Mouse (Mus musculus) heart, adult 2 months (tissue): ENCODE data around the gene Art3. TPM values are rescaled to one million over a fixed set of nuclear protein-coding genes. Genes with fewer than 3 reads are reported as not detected.

ENCODE experiments used
- DNase-seq, 2 experiments: peaks; one replicate each; pipeline ENCODE4 v3.0.0; 2021
- H3K27ac ChIP-seq: fragments of 200-600 bp; 2 replicates; pipeline ENCODE4 v1.8.1; 2022
- H3K27me3 ChIP-seq: fragments of 200-500 bp; 2 replicates; pipeline ENCODE4 v1.6.1; 2012; ENCODE audit warnings: mild to moderate bottlenecking, low read length, inconsistent platforms, mixed read lengths; ENCODE audit not compliant: control insufficient read depth, insufficient read depth
- H3K36me3 ChIP-seq: fragments of 200-500 bp; 2 replicates; pipeline ENCODE4 v1.6.1; 2012; ENCODE audit warnings: low read length, inconsistent platforms; ENCODE audit not compliant: control insufficient read depth, insufficient read depth
- H3K4me1 ChIP-seq: fragments of 200-500 bp; 2 replicates; pipeline ENCODE4 v1.6.1; 2011; ENCODE audit warnings: low read length; ENCODE audit not compliant: control insufficient read depth, insufficient read depth
- H3K4me3 ChIP-seq: fragments of 200-600 bp; 2 replicates; pipeline ENCODE4 v1.8.1; 2022
- H3K79me2 ChIP-seq: fragments of 200-500 bp; replicated peaks from 2 replicates; pipeline ENCODE4 v1.6.1; 2012; ENCODE audit warnings: mild to moderate bottlenecking, inconsistent platforms, low read length, moderate library complexity, mixed read lengths; ENCODE audit not compliant: control insufficient read depth, insufficient read depth
- H3K9ac ChIP-seq: fragments of 200-500 bp; 2 replicates; pipeline ENCODE4 v1.6.1; 2012; ENCODE audit warnings: low read depth, mild to moderate bottlenecking, control low read depth, inconsistent platforms, low read length, mixed read lengths
- CTCF ChIP-seq: fragments of 200-600 bp; IDR thresholded peaks from 2 replicates; pipeline ENCODE4 v1.8.1; 2022; ENCODE audit warnings: antibody characterized with exemption, mild to moderate bottlenecking, moderate library complexity
- EP300 ChIP-seq: fragments of 200-500 bp; IDR thresholded peaks from 2 replicates; pipeline ENCODE4 v1.6.1; 2011; ENCODE audit warnings: low read depth, low read length, control low read depth; ENCODE audit not compliant: insufficient read depth
- POLR2A ChIP-seq: fragments of 200-500 bp; IDR thresholded peaks from 2 replicates; pipeline ENCODE4 v1.6.1; 2011; ENCODE audit warnings: mild to moderate bottlenecking, low read depth, low read length, control low read depth; ENCODE audit not compliant: insufficient read depth
- WGBS: fragments of 180-500 bp; shearing (Covaris S2); methylation state at CpG from one replicate; pipeline ENCODE4 v1.1.7; 2018; 5-methylcytosine and 5-hydroxymethylcytosine counted together
- intact Hi-C: fragments of 180-260 bp; cut with DNase I; formaldehyde crosslinking; loops from one replicate; pipeline ENCODE4 v1.15.1; 2025
- polyA plus RNA-seq: library from polyadenylated mRNA; depleted of rRNA; stranded (reverse); fragments of >200 nt; gene quantifications from 2 replicates; pipeline ENCODE4 v1.2.3, GENCODE M21; 2012
- total RNA-seq, 2 experiments: library from RNA; stranded (reverse); gene quantifications; 2 replicates each; pipeline ENCODE4 v1.2.3; 2021

Gene Art3
- total and polyA plus RNA-seq, 3 experiments = 268 to 797 (median 622) TPM

- no peak for TF ChIP-seq EP300
- no peak for TF ChIP-seq POLR2A
- no peak for TF ChIP-seq CTCF
- H3K4me3 ChIP-seq = no peak overlapping the region
- H3K79me2 ChIP-seq = no peaks in the 10 kb centered on the region
- H3K9ac ChIP-seq = no peak overlapping the region
- no peaks in the 10 kb centered on the region; the same call in 1 of the 2 replicates for H3K36me3 ChIP-seq
- intact Hi-C loops = no loop called here
- peaks cover 8% of the 10 kb centered on the region for H3K4me1 ChIP-seq
- 82% methylated on average over 6 of the region's 6 CpGs for WGBS
- no peaks in the 10 kb centered on the region for H3K27me3 ChIP-seq
- no peak for DNase-seq
- no peak overlapping the region for H3K27ac ChIP-seq
These were observed 38.8 kb downstream of the Art3 start for GRCm38 (mm10) chr5:92370392-92370791.

GRCm38 (mm10) chr5:92370891-92371290, 39.3 kb downstream of the Art3 start:
- no peak for DNase-seq
- WGBS = 88% methylated on average over 6 of the region's 6 CpGs
- no peak overlapping the region for H3K9ac ChIP-seq
- H3K27ac ChIP-seq = no peak overlapping the region
- no peak overlapping the region for H3K4me3 ChIP-seq
- intact Hi-C loops = no loop called here
- no peaks in the 10 kb centered on the region for H3K79me2 ChIP-seq
- H3K4me1 ChIP-seq = peaks cover 12% of the 10 kb centered on the region
- no peak for TF ChIP-seq EP300
- TF ChIP-seq POLR2A = no peak
- TF ChIP-seq CTCF = no peak
- no peaks in the 10 kb centered on the region for H3K27me3 ChIP-seq
- H3K36me3 ChIP-seq = no peaks in the 10 kb centered on the region; the same call in 1 of the 2 replicates

- H3K79me2 ChIP-seq = no peaks in the 10 kb centered on the region
- WGBS = 89% methylated on average over 14 of the region's 14 CpGs
- H3K27ac ChIP-seq = no peak overlapping the region
- no peak for TF ChIP-seq CTCF
- peaks cover 12% of the 10 kb centered on the region for H3K4me1 ChIP-seq
- H3K9ac ChIP-seq = no peak overlapping the region
- intact Hi-C loops = no loop called here
- no peak for DNase-seq
- H3K36me3 ChIP-seq = no peaks in the 10 kb centered on the region; the same call in 1 of the 2 replicates
- no peak overlapping the region for H3K4me3 ChIP-seq
- no peaks in the 10 kb centered on the region for H3K27me3 ChIP-seq
These were observed 39.8 kb downstream of the Art3 start for GRCm38 (mm10) chr5:92371361-92371976.

GRCm38 (mm10) chr5:92372605-92373004, 41.0 kb downstream of the Art3 start:
- Histone ChIP-seq H3K79me2 (no peaks in the 10 kb centered on the region; the same call in 1 of the 2 replicates), H3K27ac (no peak overlapping the region), H3K9ac (no peak overlapping the region), H3K27me3 (no peaks in the 10 kb centered on the region), H3K4me3 (no peak overlapping the region), H3K36me3 (no peaks in the 10 kb centered on the region; the same call in 1 of the 2 replicates), H3K4me1 (peaks cover 15% of the 10 kb centered on the region)
- TF ChIP-seq POLR2A = no peak
- no peak for TF ChIP-seq EP300
- TF ChIP-seq CTCF = no peak
- DNase-seq = no peak
- intact Hi-C loops = no loop called here
- WGBS = 44% methylated on average over 2 of the region's 2 CpGs

GRCm38 (mm10) chr5:92374721-92375142, 43.1 kb downstream of the Art3 start:
- peak overlapping the region; percentile 91 for H3K27ac ChIP-seq
- no peak overlapping the region for H3K9ac ChIP-seq
- 0 out of 2 replicates have a peak, but pooled peaks have one; percentile 21 for TF ChIP-seq POLR2A
- peak; percentile 64 for TF ChIP-seq CTCF
- no peak for TF ChIP-seq EP300
- H3K79me2 ChIP-seq = no peaks in the 10 kb centered on the region; the same call in 1 of the 2 replicates
- peaks cover 10% of the 10 kb centered on the region for H3K4me1 ChIP-seq
- no peak overlapping the region for H3K4me3 ChIP-seq
- H3K27me3 ChIP-seq = no peaks in the 10 kb centered on the region
- WGBS = 37% methylated on average over 6 of the region's 6 CpGs
- intact Hi-C loops = loop anchor here (2.0 kb wide), 1 partner anchor 26 kb away; the partner anchor contains the start of gene Cxcl10
- DNase-seq = no peak
- H3K36me3 ChIP-seq = no peaks in the 10 kb centered on the region; the same call in 1 of the 2 replicates

- no peaks in the 10 kb centered on the region; the same call in 1 of the 2 replicates for H3K36me3 ChIP-seq
- peaks cover 10% of the 10 kb centered on the region for H3K4me1 ChIP-seq
- H3K4me3 ChIP-seq = no peak overlapping the region; the same call in 1 of the 2 replicates
- no peaks in the 10 kb centered on the region for H3K27me3 ChIP-seq
- peak overlapping the region; percentile 91 for H3K27ac ChIP-seq
- WGBS = 39% methylated on average over 17 of the region's 17 CpGs
- peak in 1 of 2 experiments; percentile 66 for DNase-seq
- TF ChIP-seq CTCF (no peak), EP300 (no peak), POLR2A (peak; percentile 77)
- H3K9ac ChIP-seq = peak overlapping the region; percentile 13
- H3K79me2 ChIP-seq = no peaks in the 10 kb centered on the region; the same call in 1 of the 2 replicates
- intact Hi-C loops = loop anchor here (2.0 kb wide), 1 partner anchor 27 kb away; the partner anchor contains the start of gene Cxcl10
These were observed 43.7 kb downstream of the Art3 start for GRCm38 (mm10) chr5:92375368-92375767.
